Mouse (Mus musculus): Measurements from ENCODE around the gene Gdi2. TPM values are rescaled to one million over a fixed set of nuclear protein-coding genes. Genes with fewer than 3 reads are reported as not detected.

Gdi2 gene
- polyA plus RNA-seq, 1 experiment from 2014 or later, result 156 TPM

- Histone ChIP-seq H3K9me3 (replicated peaks) (no peaks in the 10 kb centered on the region), H3K4me1 (replicated peaks) (peaks cover 2% of the 10 kb centered on the region), H3K36me3 (replicated peaks) (no peaks in the 10 kb centered on the region), H3K4me3 (replicated peaks) (no peak overlapping the region), H3K27ac (replicated peaks) (no peak overlapping the region), H3K27me3 (no peaks in the 10 kb centered on the region), H3K4me2 (no peak overlapping the region; the same call in 1 of the 2 replicates), H3K9ac (no peak overlapping the region)
- WGBS (ENCODE audit: insufficient replicate concordance), result 53% methylated on average over 10 of the region's 10 CpGs
- peak; percentile 45; the same call in 1 of the 2 replicates for ATAC-seq (ENCODE audit: insufficient read depth)
Observed at GRCm38 (mm10) chr13:3531692-3532320, 6.1 kb upstream of the Gdi2 start.

- Histone ChIP-seq H3K36me3 (replicated peaks) (no peaks in the 10 kb centered on the region), H3K27me3 (no peaks in the 10 kb centered on the region), H3K27ac (replicated peaks) (no peak overlapping the region), H3K9me3 (replicated peaks) (no peaks in the 10 kb centered on the region), H3K9ac (no peak overlapping the region), H3K4me1 (replicated peaks) (peaks cover 9% of the 10 kb centered on the region), H3K4me2 (no peak overlapping the region), H3K4me3 (replicated peaks) (no peak overlapping the region)
- ATAC-seq (ENCODE audit: insufficient read depth), result no peak
- 35% methylated on average over 4 of the region's 4 CpGs for WGBS (ENCODE audit: insufficient replicate concordance)
Observed at GRCm38 (mm10) chr13:3532451-3532850, 5.4 kb upstream of the Gdi2 start.

- Histone ChIP-seq H3K36me3 (replicated peaks) (no peaks in the 10 kb centered on the region), H3K4me1 (replicated peaks) (peaks cover 13% of the 10 kb centered on the region), H3K27ac (replicated peaks) (no peak overlapping the region), H3K9ac (no peak overlapping the region), H3K4me3 (replicated peaks) (no peak overlapping the region), H3K9me3 (replicated peaks) (no peaks in the 10 kb centered on the region), H3K4me2 (no peak overlapping the region), H3K27me3 (no peaks in the 10 kb centered on the region)
- ATAC-seq (ENCODE audit: insufficient read depth), result no peak
- 70% methylated on average over 4 of the region's 4 CpGs for WGBS (ENCODE audit: insufficient replicate concordance)
Observed at GRCm38 (mm10) chr13:3534146-3534545, 3.7 kb upstream of the Gdi2 start.

- H3K4me2 ChIP-seq, result peak overlapping the region; percentile 83
Observed at GRCm38 (mm10) chr13:3538223-3538968, 533 bp downstream of the Gdi2 start.

GRCm38 (mm10) chr13:3538969-3539562 lies 1.2 kb downstream of the Gdi2 start:
- Histone ChIP-seq H3K4me3 (replicated peaks) (peak overlapping the region; percentile 70), H3K4me1 (replicated peaks) (peaks cover 49% of the 10 kb centered on the region), H3K27me3 (no peaks in the 10 kb centered on the region), H3K36me3 (replicated peaks) (no peaks in the 10 kb centered on the region), H3K9me3 (replicated peaks) (no peaks in the 10 kb centered on the region), H3K4me2 (peak overlapping the region; percentile 83), H3K9ac (peak overlapping the region; percentile 86), H3K27ac (replicated peaks) (peak overlapping the region; percentile 96)
- ATAC-seq (ENCODE audit: insufficient read depth), result no peak
- WGBS (ENCODE audit: insufficient replicate concordance), result 2% methylated on average over 15 of the region's 15 CpGs

More at GRCm38 (mm10) chr13:3538223-3538968, 533 bp downstream of the Gdi2 start:
- no peaks in the 10 kb centered on the region for H3K36me3 ChIP-seq (replicated peaks)
- peak overlapping the region; percentile 96 for H3K27ac ChIP-seq (replicated peaks)
- under 1% methylated on average over 59 of the region's 59 CpGs for WGBS (ENCODE audit: insufficient replicate concordance)
- no peaks in the 10 kb centered on the region for H3K9me3 ChIP-seq (replicated peaks)
- peaks cover 43% of the 10 kb centered on the region for H3K4me1 ChIP-seq (replicated peaks)
- H3K9ac ChIP-seq, result peak overlapping the region; percentile 86
- H3K4me3 ChIP-seq (replicated peaks), result peak overlapping the region; percentile 70
- H3K27me3 ChIP-seq, result no peaks in the 10 kb centered on the region
- ATAC-seq (ENCODE audit: insufficient read depth), result peak; percentile 69

- Histone ChIP-seq H3K27ac (replicated peaks) (no peak overlapping the region), H3K36me3 (replicated peaks) (no peaks in the 10 kb centered on the region), H3K4me3 (replicated peaks) (peak overlapping the region; percentile 70), H3K4me1 (replicated peaks) (peaks cover 57% of the 10 kb centered on the region), H3K27me3 (no peaks in the 10 kb centered on the region), H3K9me3 (replicated peaks) (no peaks in the 10 kb centered on the region), H3K4me2 (peak overlapping the region; percentile 83), H3K9ac (no peak overlapping the region)
- 58% methylated on average over 2 of the region's 2 CpGs for WGBS (ENCODE audit: insufficient replicate concordance)
- ATAC-seq (ENCODE audit: insufficient read depth), result no peak
Observed at GRCm38 (mm10) chr13:3540166-3540565, 2.3 kb downstream of the Gdi2 start.

- ATAC-seq (ENCODE audit: insufficient read depth), result no peak
- no peak overlapping the region for H3K27ac ChIP-seq (replicated peaks)
- WGBS (ENCODE audit: insufficient replicate concordance), result 60% methylated on average over 2 of the region's 2 CpGs
- H3K9ac ChIP-seq, result no peak overlapping the region
- peaks cover 7% of the 10 kb centered on the region; the same call in 1 of the 2 replicates for H3K36me3 ChIP-seq (replicated peaks)
- H3K27me3 ChIP-seq, result no peaks in the 10 kb centered on the region
- no peaks in the 10 kb centered on the region for H3K9me3 ChIP-seq (replicated peaks)
- H3K4me3 ChIP-seq (replicated peaks), result no peak overlapping the region
- no peak overlapping the region; the same call in 1 of the 2 replicates for H3K4me2 ChIP-seq
- H3K4me1 ChIP-seq (replicated peaks), result peaks cover 64% of the 10 kb centered on the region
Observed at GRCm38 (mm10) chr13:3541159-3541782, 3.4 kb downstream of the Gdi2 start.

GRCm38 (mm10) chr13:3544077-3544874 lies 6.4 kb downstream of the Gdi2 start:
- H3K9me3 ChIP-seq (replicated peaks), result no peaks in the 10 kb centered on the region
- no peak overlapping the region for H3K4me3 ChIP-seq (replicated peaks)
- no peak overlapping the region for H3K4me2 ChIP-seq
- no peak overlapping the region for H3K9ac ChIP-seq
- peaks cover 21% of the 10 kb centered on the region for H3K36me3 ChIP-seq (replicated peaks)
- no peak for ATAC-seq (ENCODE audit: insufficient read depth)
- 74% methylated on average over 4 of the region's 4 CpGs for WGBS (ENCODE audit: insufficient replicate concordance)
- no peaks in the 10 kb centered on the region for H3K27me3 ChIP-seq
- peaks cover 59% of the 10 kb centered on the region for H3K4me1 ChIP-seq (replicated peaks)
- H3K27ac ChIP-seq (replicated peaks), result no peak overlapping the region

GRCm38 (mm10) chr13:3544925-3545324 lies 7.1 kb downstream of the Gdi2 start:
- H3K27me3 ChIP-seq, result no peaks in the 10 kb centered on the region
- H3K4me1 ChIP-seq (replicated peaks), result peaks cover 53% of the 10 kb centered on the region
- no peak overlapping the region for H3K9ac ChIP-seq
- H3K9me3 ChIP-seq (replicated peaks), result no peaks in the 10 kb centered on the region
- 47% methylated on average over 5 of the region's 5 CpGs for WGBS (ENCODE audit: insufficient replicate concordance)
- no peak overlapping the region for H3K4me2 ChIP-seq
- ATAC-seq (ENCODE audit: insufficient read depth), result peak; percentile 35; the same call in 1 of the 2 replicates
- no peak overlapping the region for H3K4me3 ChIP-seq (replicated peaks)
- H3K36me3 ChIP-seq (replicated peaks), result peaks cover 26% of the 10 kb centered on the region
- H3K27ac ChIP-seq (replicated peaks), result no peak overlapping the region

GRCm38 (mm10) chr13:3547410-3547809 lies 9.5 kb downstream of the Gdi2 start:
- no peak for ATAC-seq (ENCODE audit: insufficient read depth)
- H3K27ac ChIP-seq (replicated peaks), result no peak overlapping the region
- 77% methylated on average over 3 of the region's 3 CpGs for WGBS (ENCODE audit: insufficient replicate concordance)
- peaks cover 35% of the 10 kb centered on the region for H3K4me1 ChIP-seq (replicated peaks)
- H3K4me2 ChIP-seq, result no peak overlapping the region
- peaks cover 38% of the 10 kb centered on the region for H3K36me3 ChIP-seq (replicated peaks)
- no peak overlapping the region for H3K9ac ChIP-seq
- no peaks in the 10 kb centered on the region for H3K9me3 ChIP-seq (replicated peaks)
- no peak overlapping the region for H3K4me3 ChIP-seq (replicated peaks)
- H3K27me3 ChIP-seq, result no peaks in the 10 kb centered on the region

Data from liver, embryonic 15.5 days (tissue).